9 mouse cellular contexts compared by ENCODE assay signal in genomic region chr3:21809769-21810470, GRCm38 (mm10).
DNase-seq lines count a peak whose midpoint lies in the region; ATAC-seq lines count a peak whose summit lies in the region.
"Had no signal": no experiment of that assay in that cellular context is flagged by ENCODE, and none has a peak within 500 bp of the region (broad histone marks: within the 10 kb centered on the region; RNA-seq: fewer than 3 reads in every experiment).

No protein-coding gene starts in this region.

- intact Hi-C loops in gastrocnemius, postnatal 14 days (cut with DNase I; ENCODE audit: low total_unique reads), result no loop called here

- no peaks in the 10 kb centered on the region for H3K9me3 ChIP-seq in forebrain, embryonic 15.5 days
- H3K9me3 ChIP-seq in limb, embryonic 15.5 days, result no peaks in the 10 kb centered on the region

- H3K36me3 ChIP-seq in forebrain, embryonic 15.5 days, result no peaks in the 10 kb centered on the region
- no peaks in the 10 kb centered on the region for H3K36me3 ChIP-seq in limb, embryonic 15.5 days

- no peak overlapping the region for H3K4me3 ChIP-seq in forebrain, embryonic 15.5 days
- no peak overlapping the region for H3K4me3 ChIP-seq in limb, embryonic 15.5 days

- H3K4me1 ChIP-seq in forebrain, embryonic 15.5 days, result peaks cover 13% of the 10 kb centered on the region
- H3K4me1 ChIP-seq in limb, embryonic 15.5 days, result peaks cover 14% of the 10 kb centered on the region

- H3K27me3 ChIP-seq in forebrain, embryonic 15.5 days, result no peaks in the 10 kb centered on the region
- H3K27me3 ChIP-seq in limb, embryonic 15.5 days, result no peaks in the 10 kb centered on the region

- DNase-seq in right cerebral cortex, postnatal 10 days (ENCODE audit: low spot score in 2 of 2), result peak; percentile 50 to 76
- no peak for DNase-seq in right cerebral cortex, adult 2 months (ENCODE audit: low spot score in 2 of 2)
- peak; percentile 82 for DNase-seq in retina, postnatal 1 day
- no peak for DNase-seq in cerebellum, adult 11-12 months
- no peak for DNase-seq in gastrocnemius, postnatal 14 days
- DNase-seq in c-Kit-positive CD71-positive TER-119-positive erythroid progenitor cells, embryonic 14.5 days (ENCODE audit: low spot score), result no peak
- DNase-seq: adrenal gland, adult 8-10 months had no signal

- peak; percentile 84 for ATAC-seq in forebrain, embryonic 15.5 days (replicated peaks)
- ATAC-seq in limb, embryonic 15.5 days (ENCODE audit: insufficient number of reproducible peaks, low FRiP score, low TSS enrichment, low read depth), result no peak

- no peak overlapping the region for H3K9ac ChIP-seq in forebrain, embryonic 15.5 days (replicated peaks)
- no peak overlapping the region for H3K9ac ChIP-seq in limb, embryonic 15.5 days

- 1% methylated on average over 2 of the region's 2 CpGs for WGBS in forebrain, embryonic 15.5 days
- WGBS in limb, embryonic 15.5 days, result 8% methylated on average over 2 of the region's 2 CpGs

- no peak overlapping the region for H3K4me2 ChIP-seq in forebrain, embryonic 15.5 days (replicated peaks)
- no peak overlapping the region for H3K4me2 ChIP-seq in limb, embryonic 15.5 days

- 0 out of 2 replicates have a peak overlapping the region, but pooled peaks have one; percentile 16 for H3K27ac ChIP-seq in forebrain, embryonic 15.5 days (replicated peaks)
- H3K27ac ChIP-seq in limb, embryonic 15.5 days, result peak overlapping the region; percentile 67

Comparison
In these comparisons a context has a peak if more than half of its experiments do, and no peak if none do; other contexts are left out.
1. DNase-seq: peak in right cerebral cortex, postnatal 10 days (2 of 2) and retina, postnatal 1 day (single experiment); none in right cerebral cortex, adult 2 months (0 of 2), cerebellum, adult 11-12 months (single experiment), gastrocnemius, postnatal 14 days (single experiment) and c-Kit-positive CD71-positive TER-119-positive erythroid progenitor cells, embryonic 14.5 days (single experiment).